Mouse (Mus musculus) liver, embryonic 14.5 days (tissue): ENCODE results near the gene Coro1c. TPM values are rescaled to one million over a fixed set of nuclear protein-coding genes. Genes with fewer than 3 reads are reported as not detected.

Source experiments
- ATAC-seq: fragments of 200-750 bp; cut with Nextera tagmentation; 2 replicates; pipeline ENCODE4 v1.8.0; 2017; ENCODE audit warnings: moderate number of reproducible peaks, mild to moderate bottlenecking, moderate library complexity; ENCODE audit not compliant: insufficient read depth
- DNase-seq, 3 experiments: peaks; one replicate each; pipeline ENCODE4 v3.0.0-alpha.2; 2012 to 2013; ENCODE audit warnings: low read depth in 3 of 3, low spot score in 3 of 3
- H3K27ac ChIP-seq: fragments of 300-500 bp; sonication (generic); 2 replicates; pipeline ENCODE4 v1.5.1; 2014; ENCODE audit warnings: moderate library complexity, mild to moderate bottlenecking, control low read depth, inconsistent platforms
- H3K27me3 ChIP-seq: fragments of 300-500 bp; sonication (generic); 2 replicates; pipeline ENCODE4 v1.6.1; 2014; ENCODE audit warnings: mild to moderate bottlenecking, low read length, moderate library complexity; ENCODE audit not compliant: control insufficient read depth, insufficient read depth
- H3K36me3 ChIP-seq: fragments of 300-500 bp; sonication (generic); replicated peaks from 2 replicates; pipeline ENCODE4 v1.6.1; 2014; ENCODE audit warnings: low read depth; ENCODE audit not compliant: control insufficient read depth, insufficient read depth
- H3K4me1 ChIP-seq, 2 experiments: fragments of 200-500 bp in 1 of 2; fragments of 300-500 bp in 1 of 2; sonication (generic) in 1 of 2; replicated peaks; 2 replicates each; pipeline ENCODE4 v1.6.1; 2012 to 2014; ENCODE audit warnings: antibody characterized with exemption in 1 of 2, inconsistent platforms in 1 of 2, low read length in 1 of 2; ENCODE audit not compliant: control insufficient read depth in 2 of 2, insufficient read depth in 2 of 2
- H3K4me2 ChIP-seq: fragments of 300-500 bp; sonication (generic); 2 replicates; pipeline ENCODE4 v1.6.1; 2014; ENCODE audit warnings: low read depth, mild to moderate bottlenecking, control low read depth, moderate library complexity
- H3K4me3 ChIP-seq, 2 experiments: fragments of 200-500 bp in 1 of 2; fragments of 300-500 bp in 1 of 2; sonication (generic) in 1 of 2; 2 replicates each; pipeline ENCODE4 v1.5.1; 2012 to 2014; ENCODE audit warnings: low read depth in 2 of 2, low read length in 2 of 2, mild to moderate bottlenecking in 2 of 2, control low read depth in 1 of 2, inconsistent platforms in 1 of 2, moderate library complexity in 1 of 2; ENCODE audit not compliant: insufficient read depth in 1 of 2
- H3K9ac ChIP-seq: fragments of 300-500 bp; sonication (generic); replicated peaks from 2 replicates; pipeline ENCODE4 v1.6.1; 2014; ENCODE audit warnings: mild to moderate bottlenecking, control low read depth, moderate library complexity
- H3K9me3 ChIP-seq: fragments of 300-500 bp; sonication (generic); 2 replicates; pipeline ENCODE4 v1.6.1; 2016; ENCODE audit warnings: low read length, mixed read lengths; ENCODE audit not compliant: control insufficient read depth
- CTCF ChIP-seq: IDR thresholded peaks from 2 replicates; pipeline ENCODE4 v1.5.1; 2016; ENCODE audit warnings: antibody characterized with exemption, low read depth, control low read depth
- EP300 ChIP-seq: IDR thresholded peaks from 2 replicates; pipeline ENCODE4 v1.6.1; 2016; ENCODE audit warnings: antibody characterized with exemption, low read depth
- WGBS: fragments of 180-500 bp; shearing (Covaris S2); extraction: QIAGEN DNeasy Blood & Tissue Kit; methylation state at CpG from one replicate; pipeline ENCODE4 v1.1.7; 2014; ENCODE audit not compliant: insufficient replicate concordance; 5-methylcytosine and 5-hydroxymethylcytosine counted together
- polyA plus RNA-seq, 2 experiments: library from polyadenylated mRNA; depleted of rRNA in 1 of 2; stranded (reverse) in 1 of 2; unstranded in 1 of 2; fragments of >200 nt; fragmentation: Nextera tagmentation in 1 of 2; extraction: Ambion mirVana in 1 of 2; gene quantifications; 2 replicates each; pipeline versions ENCODE4 v1.2.1 to v1.2.3; 2012 to 2014

The Coro1c gene
- polyA plus RNA-seq, 2 experiments: 26.2 to 35.6 TPM

- H3K9ac ChIP-seq: no peak overlapping the region
- 15% methylated on average over 5 of the region's 5 CpGs for WGBS
- no peak overlapping the region for H3K4me2 ChIP-seq
- peaks cover 3% of the 10 kb centered on the region; the same call in 1 of the 2 replicates for H3K36me3 ChIP-seq
- TF ChIP-seq CTCF (no peak), EP300 (no peak)
- no peaks in the 10 kb centered on the region for H3K27me3 ChIP-seq
- no peak overlapping the region for H3K4me3 ChIP-seq
- peaks cover 0 to 8% of the 10 kb centered on the region in 2 experiments; a peak in 3 of 4 replicates for H3K4me1 ChIP-seq
- ATAC-seq: peak; percentile 52; the same call in 1 of the 2 replicates
- no peaks in the 10 kb centered on the region for H3K9me3 ChIP-seq
- H3K27ac ChIP-seq: no peak overlapping the region
- DNase-seq: no peak
Observed at GRCm38 (mm10) chr5:113858971-113859370, 49.6 kb downstream of the Coro1c start.

GRCm38 (mm10) chr5:113858550-113858949 lies 50.0 kb downstream of the Coro1c start:
- no peaks in the 10 kb centered on the region for H3K9me3 ChIP-seq

GRCm38 (mm10) chr5:113857631-113858030 lies 50.9 kb downstream of the Coro1c start:
- TF ChIP-seq EP300 (no peak), CTCF (no peak)
- Histone ChIP-seq H3K9me3 (no peaks in the 10 kb centered on the region), H3K4me3 (no peak overlapping the region), H3K27ac (no peak overlapping the region), H3K27me3 (no peaks in the 10 kb centered on the region), H3K36me3 (no peaks in the 10 kb centered on the region; the same call in 1 of the 2 replicates), H3K9ac (no peak overlapping the region), H3K4me1 (peaks cover 0 to 8% of the 10 kb centered on the region in 2 experiments; a peak in 3 of 4 replicates), H3K4me2 (no peak overlapping the region)
- DNase-seq (no peak), ATAC-seq (no peak)
- WGBS: 67% methylated on average over 8 of the region's 8 CpGs

More at GRCm38 (mm10) chr5:113858550-113858949, 50.0 kb downstream of the Coro1c start:
- DNase-seq: no peak
- Histone ChIP-seq H3K27me3 (no peaks in the 10 kb centered on the region), H3K4me1 (peaks cover 0 to 8% of the 10 kb centered on the region in 2 experiments; a peak in 3 of 4 replicates), H3K27ac (no peak overlapping the region), H3K9ac (no peak overlapping the region), H3K4me3 (no peak overlapping the region), H3K36me3 (no peaks in the 10 kb centered on the region; the same call in 1 of the 2 replicates), H3K4me2 (no peak overlapping the region)
- ATAC-seq: no peak
- WGBS: 68% methylated on average over 10 of the region's 10 CpGs
- TF ChIP-seq CTCF (no peak), EP300 (no peak)

- TF ChIP-seq CTCF: no peak
- no peak for TF ChIP-seq EP300
- no peak overlapping the region for H3K27ac ChIP-seq
- H3K4me1 ChIP-seq: peaks cover 0 to 8% of the 10 kb centered on the region in 2 experiments; a peak in 3 of 4 replicates
- ATAC-seq: no peak
- H3K4me2 ChIP-seq: no peak overlapping the region
- H3K27me3 ChIP-seq: no peaks in the 10 kb centered on the region
- 80% methylated on average over 7 of the region's 7 CpGs for WGBS
- H3K36me3 ChIP-seq: no peaks in the 10 kb centered on the region; the same call in 1 of the 2 replicates
- H3K9ac ChIP-seq: no peak overlapping the region
- no peak for DNase-seq
- H3K9me3 ChIP-seq: no peaks in the 10 kb centered on the region
- no peak overlapping the region for H3K4me3 ChIP-seq
Observed at GRCm38 (mm10) chr5:113856631-113857030, 51.9 kb downstream of the Coro1c start.

GRCm38 (mm10) chr5:113855696-113856095 lies 52.9 kb downstream of the Coro1c start:
- no peaks in the 10 kb centered on the region for H3K27me3 ChIP-seq
- H3K36me3 ChIP-seq: no peaks in the 10 kb centered on the region; the same call in 1 of the 2 replicates
- H3K4me2 ChIP-seq: no peak overlapping the region
- TF ChIP-seq EP300 (no peak), CTCF (no peak)
- no peak overlapping the region for H3K4me3 ChIP-seq
- H3K27ac ChIP-seq: no peak overlapping the region
- H3K9ac ChIP-seq: no peak overlapping the region
- no peaks in the 10 kb centered on the region for H3K9me3 ChIP-seq
- H3K4me1 ChIP-seq: peaks cover 0 to 10% of the 10 kb centered on the region in 2 experiments
- DNase-seq (no peak), ATAC-seq (0 out of 2 replicates have a peak, but pooled peaks have one; percentile 16)
- 71% methylated on average over 3 of the region's 3 CpGs for WGBS
